Mouse (Mus musculus): ENCODE measurements around the gene Mtcl1. TPM values are rescaled to one million over a fixed set of nuclear protein-coding genes. Genes with fewer than 3 reads are reported as not detected.

Mtcl1 gene
- polyA plus RNA-seq, 1 experiment from 2014 or later = 26.4 TPM

DNA sequence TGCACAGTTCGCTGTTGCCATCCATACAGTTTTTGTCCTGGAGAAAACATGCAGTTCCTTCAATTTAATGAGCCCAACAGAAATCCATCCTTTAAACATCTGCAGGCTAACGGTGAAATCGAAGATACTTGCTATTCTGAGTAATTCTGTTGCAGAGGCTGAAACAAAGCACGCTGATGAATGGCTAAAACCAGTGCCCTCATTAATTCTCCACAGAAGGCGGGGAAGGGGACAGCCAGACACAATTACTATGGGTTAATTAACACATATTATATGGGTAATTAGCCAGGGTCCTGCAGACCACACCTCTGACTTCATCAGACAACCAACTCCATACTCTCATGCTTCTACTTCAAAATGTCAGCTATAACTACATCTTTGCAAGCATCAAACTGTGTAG lies 32.2 kb downstream of the Mtcl1 start:
- Histone ChIP-seq H3K4me2 (peak overlapping the region; percentile 51), H3K4me1 (replicated peaks) (peaks cover 50% of the 10 kb centered on the region), H3K9me3 (no peaks in the 10 kb centered on the region), H3K36me3 (no peaks in the 10 kb centered on the region), H3K4me3 (peak overlapping the region; percentile 17), H3K9ac (peak overlapping the region; percentile 52; the same call in 1 of the 2 replicates), H3K27me3 (peaks cover 36% of the 10 kb centered on the region), H3K27ac (replicated peaks) (peak overlapping the region; percentile 83)
- ATAC-seq (ENCODE audit: low read depth) = peak; percentile 57
- 6% methylated on average over 5 of the region's 5 CpGs for WGBS

DNA sequence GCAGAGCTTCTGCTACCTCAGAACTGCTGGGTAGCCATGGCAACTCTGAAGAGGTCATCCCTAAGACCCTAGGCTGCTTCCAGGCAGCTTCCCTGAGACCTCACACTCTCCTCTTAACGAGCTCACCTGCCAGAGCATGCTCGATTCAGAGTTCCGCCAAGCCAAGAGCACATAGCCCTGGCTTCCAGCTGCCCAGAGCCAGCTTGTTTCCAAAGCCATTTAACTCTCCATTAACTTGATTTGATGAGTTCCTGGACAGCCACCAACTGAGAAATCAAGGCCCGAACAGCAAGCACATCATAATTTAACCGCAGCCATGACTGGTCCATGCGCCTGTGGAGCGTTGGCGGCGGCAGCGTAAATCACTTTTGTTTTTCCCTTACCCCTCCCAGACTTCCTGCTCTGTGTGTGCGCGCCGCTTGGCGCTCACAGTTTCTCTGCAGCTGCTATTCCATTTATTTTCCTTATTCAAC lies 32.7 kb downstream of the Mtcl1 start:
- Histone ChIP-seq H3K27me3 (peaks cover 36% of the 10 kb centered on the region), H3K27ac (replicated peaks) (peak overlapping the region; percentile 83), H3K4me2 (peak overlapping the region; percentile 51), H3K9ac (peak overlapping the region; percentile 31; the same call in 1 of the 2 replicates), H3K36me3 (no peaks in the 10 kb centered on the region), H3K4me1 (replicated peaks) (peaks cover 54% of the 10 kb centered on the region), H3K4me3 (peak overlapping the region; percentile 17), H3K9me3 (no peaks in the 10 kb centered on the region)
- 2% methylated on average over 14 of the region's 14 CpGs for WGBS
- ATAC-seq (ENCODE audit: low read depth) = peak; percentile 87

DNA sequence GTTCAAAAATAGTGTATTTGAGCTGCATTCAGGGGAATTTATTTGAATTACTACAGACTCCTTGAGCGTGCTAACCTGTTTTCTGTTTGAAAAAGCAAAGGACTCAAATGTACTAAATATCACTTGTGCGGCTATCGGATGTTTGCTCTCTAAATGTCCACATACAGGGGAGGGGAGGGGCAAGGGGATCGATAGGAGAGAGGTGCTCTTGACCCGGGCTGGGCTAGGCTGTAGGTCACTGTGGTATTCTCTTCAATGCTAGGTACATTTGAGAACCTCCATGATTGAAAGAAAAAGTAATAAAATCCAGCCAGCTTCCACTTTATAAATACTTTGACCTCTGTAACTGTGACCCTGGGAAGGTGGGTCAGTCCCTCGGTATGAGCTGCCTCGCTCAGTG lies 33.1 kb downstream of the Mtcl1 start:
- H3K4me3 ChIP-seq = peak overlapping the region; percentile 17
- no peaks in the 10 kb centered on the region for H3K36me3 ChIP-seq
- peak overlapping the region; percentile 51 for H3K4me2 ChIP-seq
- H3K9me3 ChIP-seq = no peaks in the 10 kb centered on the region
- 28% methylated on average over 7 of the region's 7 CpGs for WGBS
- peaks cover 59% of the 10 kb centered on the region for H3K4me1 ChIP-seq (replicated peaks)
- H3K27ac ChIP-seq (replicated peaks) = peak overlapping the region; percentile 83
- H3K9ac ChIP-seq = no peak overlapping the region; the same call in 1 of the 2 replicates
- ATAC-seq (ENCODE audit: low read depth) = 0 out of 2 replicates have a peak, but pooled peaks have one; percentile 6
- H3K27me3 ChIP-seq = peaks cover 34% of the 10 kb centered on the region

DNA sequence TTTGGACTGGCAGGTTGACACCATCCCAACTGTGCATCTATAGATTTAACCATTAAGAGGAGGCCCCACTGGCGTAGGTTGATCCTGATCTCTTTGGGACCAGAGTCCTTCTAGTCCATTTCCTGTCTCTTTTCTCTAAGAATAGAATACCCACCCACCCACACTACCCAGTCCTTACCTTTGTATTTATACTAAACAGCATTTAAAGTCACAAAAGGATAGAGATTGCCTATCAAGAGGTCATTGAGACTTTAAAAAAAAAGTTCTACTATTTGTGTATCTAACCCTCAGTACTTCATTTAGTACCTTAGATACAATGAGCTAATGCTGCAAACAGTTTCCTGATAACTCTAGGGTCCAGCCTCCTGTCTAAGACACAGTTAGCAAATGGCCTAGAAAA lies 35.2 kb downstream of the Mtcl1 start:
- Histone ChIP-seq H3K27ac (replicated peaks) (no peak overlapping the region), H3K4me1 (replicated peaks) (peaks cover 66% of the 10 kb centered on the region), H3K4me3 (no peak overlapping the region), H3K4me2 (no peak overlapping the region), H3K9ac (no peak overlapping the region), H3K27me3 (peaks cover 15% of the 10 kb centered on the region), H3K36me3 (0 out of 2 replicates have a peak, but pooled peaks cover 6% of the 10 kb centered on the region), H3K9me3 (no peaks in the 10 kb centered on the region)
- no peak for ATAC-seq (ENCODE audit: low read depth)
- WGBS = 86% methylated on average over 1 of the region's 1 CpGs

DNA sequence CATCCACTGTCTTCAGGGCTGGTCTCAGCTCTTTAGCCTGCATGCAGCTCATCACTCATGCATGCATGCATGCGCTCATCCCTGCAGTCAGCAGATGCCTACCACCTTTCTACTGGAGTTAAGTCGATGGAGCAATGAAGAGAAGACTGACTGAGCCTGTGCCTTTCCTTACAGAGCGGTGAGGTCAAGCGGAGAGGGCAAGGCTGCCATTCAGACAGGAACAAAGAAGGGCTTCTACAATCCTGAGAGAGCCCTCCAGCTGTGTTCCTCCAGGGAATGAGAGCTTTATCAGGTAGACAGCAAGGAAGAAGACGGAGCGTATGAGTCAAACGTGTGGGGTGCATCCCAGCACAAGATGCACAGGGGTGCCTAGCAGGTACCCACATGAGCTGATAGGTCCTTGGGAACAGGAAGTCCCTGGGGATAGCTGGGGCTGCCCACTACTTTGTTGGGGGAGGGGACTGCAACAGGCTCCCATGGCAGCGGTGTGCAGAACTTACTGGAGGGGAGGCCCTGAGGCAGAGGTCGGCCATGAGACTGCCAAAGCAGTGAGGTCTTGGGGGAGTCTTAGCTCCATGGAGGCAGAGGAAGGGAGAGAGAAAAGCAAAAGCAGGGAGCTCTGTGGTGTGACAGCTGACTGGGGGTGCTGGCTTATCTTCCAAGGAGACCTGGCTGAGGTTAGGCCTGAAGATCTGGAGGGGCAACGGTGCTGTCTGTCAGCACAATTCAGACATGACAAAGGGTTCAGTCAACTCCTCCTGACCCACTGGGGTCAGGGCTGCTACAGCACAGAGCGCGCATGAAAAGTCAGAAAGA lies 37.2 kb downstream of the Mtcl1 start:
- no peak for ATAC-seq (ENCODE audit: low read depth)
- Histone ChIP-seq H3K27me3 (peaks cover 11% of the 10 kb centered on the region), H3K9me3 (no peaks in the 10 kb centered on the region), H3K9ac (no peak overlapping the region), H3K27ac (replicated peaks) (peak overlapping the region; percentile 43), H3K4me3 (no peak overlapping the region), H3K4me1 (replicated peaks) (peaks cover 54% of the 10 kb centered on the region), H3K36me3 (0 out of 2 replicates have a peak, but pooled peaks cover 7% of the 10 kb centered on the region), H3K4me2 (no peak overlapping the region)
- 13% methylated on average over 12 of the region's 12 CpGs for WGBS

DNA sequence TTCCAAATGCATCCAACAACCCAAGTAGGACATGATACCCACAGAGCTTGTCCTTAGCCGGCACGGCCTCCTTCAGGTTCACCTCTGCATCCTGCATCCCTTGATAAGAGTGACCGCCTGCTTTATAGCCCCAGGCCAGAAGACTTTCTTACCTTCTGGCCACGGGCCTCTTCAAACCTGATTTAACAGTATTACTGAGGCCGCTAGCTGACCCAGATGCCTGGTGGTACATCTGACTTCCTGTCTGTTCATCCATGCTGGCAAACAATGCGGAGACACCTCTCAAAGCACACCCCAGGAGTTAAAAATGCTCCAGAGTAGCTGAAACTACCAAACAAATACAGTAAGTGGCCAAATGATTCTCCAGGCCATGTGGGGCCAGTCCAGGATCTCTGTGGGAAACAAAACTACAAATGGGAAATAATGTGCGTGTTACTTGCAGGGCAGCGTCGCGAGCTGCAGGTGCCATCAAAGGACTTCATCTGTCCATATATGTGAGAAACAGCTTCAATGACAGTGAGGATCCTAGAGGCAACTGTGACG lies 38.6 kb downstream of the Mtcl1 start:
- whole genome bisulfite sequencing = 84% methylated on average over 11 of the region's 11 CpGs
- H3K36me3 ChIP-seq = 0 out of 2 replicates have a peak, but pooled peaks cover 7% of the 10 kb centered on the region
- ATAC-seq (ENCODE audit: low read depth) = no peak
- H3K4me3 ChIP-seq = no peak overlapping the region
- no peak overlapping the region for H3K27ac ChIP-seq (replicated peaks)
- peaks cover 11% of the 10 kb centered on the region for H3K27me3 ChIP-seq
- no peak overlapping the region for H3K4me2 ChIP-seq
- peaks cover 51% of the 10 kb centered on the region for H3K4me1 ChIP-seq (replicated peaks)
- no peak overlapping the region for H3K9ac ChIP-seq
- H3K9me3 ChIP-seq = no peaks in the 10 kb centered on the region

DNA sequence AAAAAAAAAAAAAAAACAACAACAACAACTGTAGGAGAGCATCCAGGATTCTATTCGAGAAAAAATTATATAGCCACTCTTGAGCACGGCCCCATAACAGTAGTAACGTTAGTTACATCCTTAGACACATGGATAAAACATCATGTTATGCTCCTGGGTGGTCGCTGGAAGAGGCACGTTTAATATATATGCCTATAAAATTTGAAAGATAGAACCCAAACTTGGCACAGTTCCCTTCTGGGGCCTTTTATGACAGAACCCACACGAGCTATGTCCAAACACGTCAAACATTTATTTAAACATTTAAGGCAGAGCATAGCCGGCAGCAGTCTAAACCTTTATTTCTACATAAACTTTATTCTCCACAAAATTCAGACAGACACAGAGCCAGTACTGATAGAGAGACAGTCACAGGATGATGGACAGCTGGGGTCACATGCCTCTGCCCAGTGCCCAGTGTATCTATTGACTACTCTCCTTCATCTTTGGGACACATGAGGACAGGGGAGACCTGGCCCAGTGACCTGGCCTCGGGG lies 40.4 kb downstream of the Mtcl1 start:
- Histone ChIP-seq H3K27ac (replicated peaks) (no peak overlapping the region), H3K4me3 (no peak overlapping the region), H3K9ac (no peak overlapping the region), H3K36me3 (0 out of 2 replicates have a peak, but pooled peaks cover 7% of the 10 kb centered on the region), H3K4me2 (no peak overlapping the region), H3K9me3 (no peaks in the 10 kb centered on the region), H3K4me1 (replicated peaks) (peaks cover 63% of the 10 kb centered on the region), H3K27me3 (peaks cover 3% of the 10 kb centered on the region; the same call in 1 of the 2 replicates)
- no peak for ATAC-seq (ENCODE audit: low read depth)
- WGBS = 76% methylated on average over 9 of the region's 9 CpGs

DNA sequence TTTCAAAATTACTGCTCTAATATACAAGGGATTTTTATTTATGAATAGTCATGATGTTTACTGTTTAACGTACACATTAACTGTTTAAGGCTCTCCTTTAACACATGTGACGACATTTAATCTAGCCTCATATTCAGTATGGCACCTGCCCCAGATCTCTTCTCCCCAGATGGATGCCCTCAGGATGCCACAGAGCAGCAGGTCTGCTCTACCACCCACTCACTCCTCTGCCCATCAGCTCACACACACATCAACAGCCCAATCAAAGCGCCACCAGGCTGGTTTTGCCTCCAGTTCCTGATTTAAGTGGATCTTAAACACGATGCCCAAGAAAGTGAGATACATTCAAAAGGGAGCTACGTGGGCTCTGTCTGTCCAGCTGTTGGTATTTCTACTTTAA lies 41.1 kb downstream of the Mtcl1 start:
- 87% methylated on average over 5 of the region's 5 CpGs for WGBS
- Histone ChIP-seq H3K27me3 (peaks cover 3% of the 10 kb centered on the region; the same call in 1 of the 2 replicates), H3K4me3 (no peak overlapping the region), H3K9me3 (no peaks in the 10 kb centered on the region), H3K4me2 (no peak overlapping the region), H3K4me1 (replicated peaks) (peaks cover 64% of the 10 kb centered on the region), H3K27ac (replicated peaks) (no peak overlapping the region), H3K9ac (no peak overlapping the region), H3K36me3 (0 out of 2 replicates have a peak, but pooled peaks cover 7% of the 10 kb centered on the region)
- no peak for ATAC-seq (ENCODE audit: low read depth)

DNA sequence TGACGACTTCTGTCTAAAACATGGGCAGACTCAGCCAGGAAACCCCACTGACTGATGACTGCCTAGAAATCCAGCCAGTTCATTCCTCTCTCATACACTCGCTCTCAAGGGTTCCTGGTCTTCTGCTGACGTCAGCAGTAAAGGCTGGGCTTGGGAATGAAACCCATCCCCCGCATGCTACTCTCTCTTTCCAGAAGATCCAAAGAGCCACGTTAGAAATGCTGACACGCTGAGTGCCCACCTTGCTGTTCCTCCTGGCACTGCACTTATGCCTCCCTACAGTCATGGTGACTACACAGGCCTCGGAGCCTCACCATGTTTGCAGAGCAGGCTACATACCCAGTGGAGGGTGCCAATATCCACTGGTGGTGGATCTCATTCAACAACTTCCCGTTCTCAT lies 41.7 kb downstream of the Mtcl1 start:
- no peak overlapping the region for H3K4me3 ChIP-seq
- H3K9ac ChIP-seq = no peak overlapping the region
- WGBS = 61% methylated on average over 8 of the region's 8 CpGs
- H3K27ac ChIP-seq (replicated peaks) = no peak overlapping the region
- ATAC-seq (ENCODE audit: low read depth) = no peak
- H3K4me2 ChIP-seq = no peak overlapping the region
- H3K36me3 ChIP-seq = 0 out of 2 replicates have a peak, but pooled peaks cover 7% of the 10 kb centered on the region
- peaks cover 65% of the 10 kb centered on the region for H3K4me1 ChIP-seq (replicated peaks)
- H3K27me3 ChIP-seq = no peaks in the 10 kb centered on the region
- H3K9me3 ChIP-seq = no peaks in the 10 kb centered on the region

DNA sequence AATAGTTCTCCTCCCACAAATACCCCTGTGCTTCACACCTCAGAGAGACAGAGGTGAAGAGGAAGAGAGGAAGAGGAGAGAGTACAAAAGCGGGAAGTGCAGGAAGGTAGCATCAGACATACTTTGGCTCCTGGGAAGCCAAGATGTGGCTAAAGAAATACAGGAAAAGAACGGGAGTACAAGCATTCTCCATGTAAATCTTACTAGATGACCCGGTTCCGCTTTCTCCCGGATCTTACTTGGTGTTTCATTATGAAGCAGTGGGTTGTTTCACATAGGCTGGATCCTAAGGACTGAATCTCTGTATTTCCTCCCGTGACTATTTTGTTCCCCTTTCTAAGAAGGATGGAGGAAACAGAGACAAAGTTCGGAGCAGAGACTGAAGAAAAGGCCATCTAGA lies 43.9 kb downstream of the Mtcl1 start:
- peak overlapping the region; percentile 27; the same call in 1 of the 2 replicates for H3K4me2 ChIP-seq
- H3K36me3 ChIP-seq = 0 out of 2 replicates have a peak, but pooled peaks cover 7% of the 10 kb centered on the region
- H3K27me3 ChIP-seq = no peaks in the 10 kb centered on the region
- peak overlapping the region; percentile 49; the same call in 1 of the 2 replicates for H3K27ac ChIP-seq (replicated peaks)
- no peak overlapping the region for H3K9ac ChIP-seq
- H3K9me3 ChIP-seq = no peaks in the 10 kb centered on the region
- peaks cover 66% of the 10 kb centered on the region for H3K4me1 ChIP-seq (replicated peaks)
- ATAC-seq (ENCODE audit: low read depth) = no peak
- WGBS = 37% methylated on average over 7 of the region's 7 CpGs
- H3K4me3 ChIP-seq = no peak overlapping the region

DNA sequence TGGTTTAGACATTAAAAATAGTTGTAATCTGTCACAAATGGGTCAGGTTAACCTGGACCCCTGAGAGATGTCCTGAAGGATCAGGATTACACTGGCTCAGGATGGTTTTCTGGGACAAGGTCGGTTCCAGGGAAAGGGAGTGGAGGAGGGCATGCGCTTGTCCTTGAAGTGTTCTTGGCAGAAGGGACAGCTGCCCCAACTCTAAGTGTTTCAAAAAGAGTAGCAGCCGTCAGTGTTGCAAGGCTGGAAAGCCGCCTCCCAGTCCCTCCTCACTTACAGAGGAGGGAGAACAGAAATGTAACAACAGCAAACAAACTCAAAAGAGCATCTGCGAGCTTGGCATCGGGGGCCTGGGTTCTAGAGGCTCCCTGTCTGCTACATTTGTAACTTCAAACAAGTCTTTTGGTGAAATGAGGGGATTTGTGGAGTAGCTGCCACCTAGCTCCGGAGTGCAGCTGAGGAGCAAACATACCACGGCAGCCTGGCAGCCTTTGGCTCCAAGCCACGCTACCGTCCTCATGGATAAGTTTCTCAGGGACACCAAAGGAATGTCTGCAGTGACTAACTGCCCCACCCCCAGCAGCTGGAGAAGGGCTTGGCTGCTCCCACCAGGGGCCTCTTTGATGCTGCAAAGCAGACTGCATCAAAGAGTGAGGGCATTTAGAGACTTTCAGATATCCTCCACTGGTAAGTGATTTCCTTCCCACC lies 44.5 kb downstream of the Mtcl1 start:
- no peak overlapping the region for H3K9ac ChIP-seq
- H3K36me3 ChIP-seq = 0 out of 2 replicates have a peak, but pooled peaks cover 9% of the 10 kb centered on the region
- H3K4me1 ChIP-seq (replicated peaks) = peaks cover 66% of the 10 kb centered on the region
- no peak overlapping the region for H3K4me3 ChIP-seq
- H3K27me3 ChIP-seq = no peaks in the 10 kb centered on the region
- no peaks in the 10 kb centered on the region for H3K9me3 ChIP-seq
- H3K27ac ChIP-seq (replicated peaks) = peak overlapping the region; percentile 65
- ATAC-seq (ENCODE audit: low read depth) = peak; percentile 49; the same call in 1 of the 2 replicates
- peak overlapping the region; percentile 27; the same call in 1 of the 2 replicates for H3K4me2 ChIP-seq
- 20% methylated on average over 10 of the region's 10 CpGs for WGBS
